ENCODE assay signal across 8 mouse cellular contexts in genomic region chr3:52601011-52601745, GRCm38 (mm10).
DNase-seq lines count a peak whose midpoint lies in the region; ATAC-seq and TF ChIP-seq lines count a peak whose summit lies in the region.

No protein-coding gene starts in this region.

- no peaks in the 10 kb centered on the region for H3K9me3 ChIP-seq in lung, postnatal 0 days (ENCODE audit: low read length)
- no peaks in the 10 kb centered on the region for H3K9me3 ChIP-seq in limb, embryonic 10.5 days (replicated peaks)

- no peaks in the 10 kb centered on the region for H3K4me1 ChIP-seq in cortical plate, adult 2 months (ENCODE audit: control insufficient read depth, insufficient read depth, low read length)
- H3K4me1 ChIP-seq in lung, postnatal 0 days (ENCODE audit: insufficient read depth, low read depth, low read length), result no peaks in the 10 kb centered on the region
- H3K4me1 ChIP-seq in limb, embryonic 10.5 days, result peaks cover 16% of the 10 kb centered on the region

- TF ChIP-seq POLR2A in cortical plate, adult 2 months (IDR thresholded peaks at IDR 0.05; ENCODE audit: extremely low read depth, insufficient read depth, low read length), result no peak

- peak; percentile 13 to 27 for DNase-seq in thymus, adult 18-20 months
- no peak for DNase-seq in thymus, postnatal 25 days
- DNase-seq in kidney, adult 9 months, result peak; percentile 69
- peak; percentile 89 for DNase-seq in lung, postnatal 0 days (ENCODE audit: low spot score)
- DNase-seq in spleen, postnatal 4 days (ENCODE audit: low spot score in 2 of 2), result no peak
- no peak for DNase-seq in limb, embryonic 10.5 days (ENCODE audit: low spot score)
- DNase-seq in spleen, postnatal 36 days (ENCODE audit: low spot score in 2 of 2), result no peak

- H3K27ac ChIP-seq in cortical plate, adult 2 months (ENCODE audit: insufficient read depth, low read length), result 0 out of 2 replicates have a peak overlapping the region, but pooled peaks have one; percentile 43
- H3K27ac ChIP-seq in lung, postnatal 0 days (ENCODE audit: low read length), result peak overlapping the region; percentile 57
- H3K27ac ChIP-seq in limb, embryonic 10.5 days, result no peak overlapping the region

- H3K4me2 ChIP-seq in lung, postnatal 0 days (replicated peaks; ENCODE audit: low read depth, low read length), result peak overlapping the region; percentile 27; the same call in 1 of the 2 replicates

- H3K9ac ChIP-seq in lung, postnatal 0 days (replicated peaks; ENCODE audit: low read depth), result no peak overlapping the region

- 66% methylated on average over 21 of the region's 21 CpGs for WGBS in lung, postnatal 0 days
- 92% methylated on average over 21 of the region's 21 CpGs for WGBS in limb, embryonic 10.5 days

- peak; percentile 84 for ATAC-seq in lung, postnatal 0 days

- TF ChIP-seq CTCF in cortical plate, adult 2 months (IDR thresholded peaks at IDR 0.05; ENCODE audit: extremely low read depth, insufficient read depth, low read length), result no peak
- TF ChIP-seq CTCF in lung, postnatal 0 days (IDR thresholded peaks at IDR 0.05), result no peak

- H3K36me3 ChIP-seq in lung, postnatal 0 days (ENCODE audit: insufficient read depth, low read length), result no peaks in the 10 kb centered on the region
- no peaks in the 10 kb centered on the region for H3K36me3 ChIP-seq in limb, embryonic 10.5 days

- peak; percentile 94 for TF ChIP-seq EP300 in lung, postnatal 0 days (IDR thresholded peaks at IDR 0.05)

- no peak overlapping the region for H3K4me3 ChIP-seq in cortical plate, adult 2 months (ENCODE audit: insufficient read depth, low read length)
- H3K4me3 ChIP-seq in lung, postnatal 0 days (ENCODE audit: low read depth, low read length), result no peak overlapping the region
- no peak overlapping the region for H3K4me3 ChIP-seq in limb, embryonic 10.5 days

- no peaks in the 10 kb centered on the region for H3K27me3 ChIP-seq in lung, postnatal 0 days (replicated peaks; ENCODE audit: insufficient read depth, low read length)
- no peaks in the 10 kb centered on the region for H3K27me3 ChIP-seq in limb, embryonic 10.5 days (ENCODE audit: low read depth, poor library complexity, severe bottlenecking)

Comparison
In these comparisons a context has a peak if more than half of its experiments do, and no peak if none do; other contexts are left out.
1. DNase-seq: peak in thymus, adult 18-20 months (2 of 2), kidney, adult 9 months (single experiment) and lung, postnatal 0 days (single experiment); none in thymus, postnatal 25 days (single experiment), spleen, postnatal 4 days (0 of 2), limb, embryonic 10.5 days (single experiment) and spleen, postnatal 36 days (0 of 2).